Mouse (Mus musculus): ENCODE measurements around the gene Clvs2. TPM values are rescaled to one million over a fixed set of nuclear protein-coding genes. Genes with fewer than 3 reads are reported as not detected.

The Clvs2 gene
- polyA plus RNA-seq (2015; fragmentation: Nextera tagmentation; extraction: Ambion mirVana) = not detected in 2 replicates

GRCm38 (mm10) chr10:33624131-33624879 lies at the start of gene Clvs2:
TSS of gene Clvs2 (minus strand) at chr10:33624769.
- Histone ChIP-seq H3K4me3 (ENCODE audit: low read depth, low read length) (no peak within 1 kb of the TSS), H3K27me3 (ENCODE audit: insufficient read depth, low read length) (peaks cover 10% of the 10 kb centered on the region), H3K27ac (ENCODE audit: low read depth) (no peak within 1 kb of the TSS), H3K4me2 (ENCODE audit: low read depth, low read length) (no peak within 1 kb of the TSS), H3K36me3 (replicated peaks; ENCODE audit: insufficient read depth, low read length) (no peaks in the 10 kb centered on the region), H3K9me3 (ENCODE audit: low read length) (no peaks in the 10 kb centered on the region), H3K9ac (replicated peaks) (no peak within 1 kb of the TSS), H3K4me1 (ENCODE audit: insufficient read depth) (no peaks in the 10 kb centered on the region)
- DNase-seq (no peak), ATAC-seq (no peak)
- TF ChIP-seq EP300 (IDR thresholded peaks at IDR 0.05; ENCODE audit: low read depth) (no peak), CTCF (IDR thresholded peaks at IDR 0.05; ENCODE audit: low read depth) (no peak)
- WGBS (ENCODE audit: insufficient replicate concordance) = 4% methylated on average over 37 of the region's 37 CpGs

- H3K27ac ChIP-seq (ENCODE audit: low read depth) = no peak overlapping the region
- no peaks in the 10 kb centered on the region for H3K27me3 ChIP-seq (ENCODE audit: insufficient read depth, low read length)
- H3K9me3 ChIP-seq (ENCODE audit: low read length) = no peaks in the 10 kb centered on the region
- TF ChIP-seq CTCF (IDR thresholded peaks at IDR 0.05; ENCODE audit: low read depth) (peak; percentile 47), EP300 (IDR thresholded peaks at IDR 0.05; ENCODE audit: low read depth) (no peak)
- no peak overlapping the region for H3K9ac ChIP-seq (replicated peaks)
- H3K4me3 ChIP-seq (ENCODE audit: low read depth, low read length) = no peak overlapping the region
- no peaks in the 10 kb centered on the region for H3K36me3 ChIP-seq (replicated peaks; ENCODE audit: insufficient read depth, low read length)
- ATAC-seq (no peak), DNase-seq (no peak)
- H3K4me1 ChIP-seq (ENCODE audit: insufficient read depth) = no peaks in the 10 kb centered on the region
- H3K4me2 ChIP-seq (ENCODE audit: low read depth, low read length) = no peak overlapping the region
These were observed 28.6 kb upstream of the Clvs2 start for GRCm38 (mm10) chr10:33653142-33653541.

- Histone ChIP-seq H3K4me3 (ENCODE audit: low read depth, low read length) (no peak overlapping the region), H3K9ac (replicated peaks) (no peak overlapping the region), H3K27ac (ENCODE audit: low read depth) (no peak overlapping the region), H3K4me2 (ENCODE audit: low read depth, low read length) (no peak overlapping the region), H3K27me3 (ENCODE audit: insufficient read depth, low read length) (peaks cover 10% of the 10 kb centered on the region), H3K36me3 (replicated peaks; ENCODE audit: insufficient read depth, low read length) (no peaks in the 10 kb centered on the region), H3K9me3 (ENCODE audit: low read length) (no peaks in the 10 kb centered on the region), H3K4me1 (ENCODE audit: insufficient read depth) (no peaks in the 10 kb centered on the region)
- no peak for ATAC-seq
- no peak for DNase-seq
- TF ChIP-seq EP300 (IDR thresholded peaks at IDR 0.05; ENCODE audit: low read depth) (no peak), CTCF (IDR thresholded peaks at IDR 0.05; ENCODE audit: low read depth) (no peak)
- 19% methylated on average over 6 of the region's 6 CpGs for WGBS (ENCODE audit: insufficient replicate concordance)
These were observed 985 bp downstream of the Clvs2 start for GRCm38 (mm10) chr10:33623577-33623991.

GRCm38 (mm10) chr10:33622700-33623099 lies 1.9 kb downstream of the Clvs2 start:
- DNase-seq = no peak
- no peak overlapping the region for H3K4me2 ChIP-seq (ENCODE audit: low read depth, low read length)
- H3K4me3 ChIP-seq (ENCODE audit: low read depth, low read length) = no peak overlapping the region
- TF ChIP-seq CTCF (IDR thresholded peaks at IDR 0.05; ENCODE audit: low read depth) = no peak
- TF ChIP-seq EP300 (IDR thresholded peaks at IDR 0.05; ENCODE audit: low read depth) = no peak
- H3K4me1 ChIP-seq (ENCODE audit: insufficient read depth) = no peaks in the 10 kb centered on the region
- no peak for ATAC-seq
- H3K9me3 ChIP-seq (ENCODE audit: low read length) = no peaks in the 10 kb centered on the region
- WGBS (ENCODE audit: insufficient replicate concordance) = 77% methylated on average over 8 of the region's 8 CpGs
- H3K9ac ChIP-seq (replicated peaks) = no peak overlapping the region
- peaks cover 10% of the 10 kb centered on the region for H3K27me3 ChIP-seq (ENCODE audit: insufficient read depth, low read length)
- H3K36me3 ChIP-seq (replicated peaks; ENCODE audit: insufficient read depth, low read length) = no peaks in the 10 kb centered on the region
- no peak overlapping the region for H3K27ac ChIP-seq (ENCODE audit: low read depth)

GRCm38 (mm10) chr10:33616207-33616606 lies 8.4 kb downstream of the Clvs2 start:
- H3K36me3 ChIP-seq (replicated peaks; ENCODE audit: insufficient read depth, low read length) = no peaks in the 10 kb centered on the region
- no peaks in the 10 kb centered on the region for H3K27me3 ChIP-seq (ENCODE audit: insufficient read depth, low read length)
- no peaks in the 10 kb centered on the region for H3K9me3 ChIP-seq (ENCODE audit: low read length)
- 63% methylated on average over 2 of the region's 2 CpGs for WGBS (ENCODE audit: insufficient replicate concordance)
- ATAC-seq (no peak), DNase-seq (no peak)
- H3K27ac ChIP-seq (ENCODE audit: low read depth) = no peak overlapping the region
- no peak overlapping the region for H3K4me2 ChIP-seq (ENCODE audit: low read depth, low read length)
- H3K9ac ChIP-seq (replicated peaks) = no peak overlapping the region
- no peaks in the 10 kb centered on the region for H3K4me1 ChIP-seq (ENCODE audit: insufficient read depth)
- no peak overlapping the region for H3K4me3 ChIP-seq (ENCODE audit: low read depth, low read length)
- TF ChIP-seq CTCF (IDR thresholded peaks at IDR 0.05; ENCODE audit: low read depth) = no peak

- WGBS (ENCODE audit: insufficient replicate concordance) = 71% methylated on average over 1 of the region's 1 CpGs
These were observed 11.4 kb downstream of the Clvs2 start for GRCm38 (mm10) chr10:33613197-33613596.

More at GRCm38 (mm10) chr10:33613197-33613596, 11.4 kb downstream of the Clvs2 start:
- Histone ChIP-seq H3K27me3 (ENCODE audit: insufficient read depth, low read length) (no peaks in the 10 kb centered on the region), H3K36me3 (replicated peaks; ENCODE audit: insufficient read depth, low read length) (no peaks in the 10 kb centered on the region), H3K27ac (ENCODE audit: low read depth) (no peak overlapping the region), H3K4me1 (ENCODE audit: insufficient read depth) (no peaks in the 10 kb centered on the region), H3K9me3 (ENCODE audit: low read length) (no peaks in the 10 kb centered on the region), H3K4me2 (ENCODE audit: low read depth, low read length) (no peak overlapping the region), H3K9ac (replicated peaks) (no peak overlapping the region), H3K4me3 (ENCODE audit: low read depth, low read length) (no peak overlapping the region)
- TF ChIP-seq CTCF (IDR thresholded peaks at IDR 0.05; ENCODE audit: low read depth) = no peak
- no peak for TF ChIP-seq EP300 (IDR thresholded peaks at IDR 0.05; ENCODE audit: low read depth)
- ATAC-seq = no peak
- DNase-seq = no peak
